Mouse (Mus musculus) bone marrow macrophage, adult 2 months (primary cell): ENCODE data around the gene Gm42417.

ENCODE experiments used
- CTCF ChIP-seq: IDR thresholded peaks from 2 replicates; pipeline ENCODE4 v1.5.1; 2012; ENCODE audit warnings: low read depth, mild to moderate bottlenecking, low read length, moderate library complexity
- POLR2A ChIP-seq: IDR thresholded peaks from 2 replicates; pipeline ENCODE4 v1.6.1; 2012; ENCODE audit warnings: mild to moderate bottlenecking, low read depth, low read length, borderline replicate concordance

GRCm38 (mm10) chr1:36522210-36522609 lies 17.0 kb downstream of the Gm42417 start:
- no peak for TF ChIP-seq CTCF
- TF ChIP-seq POLR2A = no peak
